Mouse (Mus musculus) stomach, embryonic 14.5 days (tissue): ENCODE measurements at regions not wholly inside any gene's neighbourhood (a gene's known extent, or its start where the extent isn't known, plus 50 kb on each side); places are given as distances from the start of the nearest gene placed in this dataset.

Experiments
- ATAC-seq: fragments of 200-750 bp; cut with Nextera tagmentation; 2 replicates; pipeline ENCODE4 v1.8.0; 2017; ENCODE audit warnings: low read depth, moderate TSS enrichment; ENCODE audit not compliant: insufficient number of reproducible peaks, insufficient read depth, low FRiP score
- H3K27ac ChIP-seq: fragments of 300-500 bp; sonication (generic); 2 replicates; pipeline ENCODE4 v1.5.1; 2014; ENCODE audit warnings: mild to moderate bottlenecking, low read length, moderate library complexity, mixed read lengths
- H3K27me3 ChIP-seq: fragments of 300-500 bp; sonication (generic); 2 replicates; pipeline ENCODE4 v1.6.1; 2014; ENCODE audit warnings: low read length, control low read depth, mixed read lengths; ENCODE audit not compliant: control insufficient read depth, insufficient read depth
- H3K36me3 ChIP-seq: fragments of 300-500 bp; sonication (generic); 2 replicates; pipeline ENCODE4 v1.6.1; 2014; ENCODE audit warnings: mild to moderate bottlenecking, control low read depth, low read length, moderate library complexity, mixed read lengths; ENCODE audit not compliant: control insufficient read depth, insufficient read depth
- H3K4me1 ChIP-seq: fragments of 300-500 bp; sonication (generic); 2 replicates; pipeline ENCODE4 v1.6.1; 2014; ENCODE audit warnings: low read length, control low read depth, mixed read lengths; ENCODE audit not compliant: control insufficient read depth, insufficient read depth
- H3K4me2 ChIP-seq: fragments of 300-500 bp; sonication (generic); replicated peaks from 2 replicates; pipeline ENCODE4 v1.6.1; 2014; ENCODE audit warnings: low read depth, low read length, control low read depth
- H3K4me3 ChIP-seq: fragments of 300-500 bp; sonication (generic); 2 replicates; pipeline ENCODE4 v1.5.1; 2014; ENCODE audit warnings: low read depth, low read length, control low read depth
- H3K9ac ChIP-seq: fragments of 300-500 bp; sonication (generic); replicated peaks from 2 replicates; pipeline ENCODE4 v1.6.1; 2014; ENCODE audit warnings: low read depth, mild to moderate bottlenecking, control low read depth, low read length, moderate library complexity, mixed read lengths
- H3K9me3 ChIP-seq: fragments of 300-500 bp; sonication (generic); 2 replicates; pipeline ENCODE4 v1.6.1; 2016; ENCODE audit warnings: low read depth, low read length, control low read depth; ENCODE audit not compliant: control insufficient read depth
- WGBS: fragments of 180-500 bp; shearing (Covaris S2); extraction: QIAGEN DNeasy Blood & Tissue Kit; methylation state at CpG from one replicate; pipeline ENCODE4 v1.1.7; 2014; 5-methylcytosine and 5-hydroxymethylcytosine counted together

GRCm38 (mm10) chr13:59916166-59917044 lies 93.5 kb upstream of the Tut7 start:
- H3K27me3 ChIP-seq, result no peaks in the 10 kb centered on the region
- H3K27ac ChIP-seq, result no peak overlapping the region
- H3K9ac ChIP-seq, result no peak overlapping the region
- H3K36me3 ChIP-seq, result no peaks in the 10 kb centered on the region
- WGBS, result 54% methylated on average over 22 of the region's 22 CpGs
- ATAC-seq, result no peak
- H3K4me2 ChIP-seq, result no peak overlapping the region
- no peaks in the 10 kb centered on the region for H3K9me3 ChIP-seq
- H3K4me3 ChIP-seq, result no peak overlapping the region
- no peaks in the 10 kb centered on the region for H3K4me1 ChIP-seq

- Histone ChIP-seq H3K36me3 (no peaks in the 10 kb centered on the region), H3K4me1 (no peaks in the 10 kb centered on the region), H3K4me3 (no peak overlapping the region), H3K27me3 (no peaks in the 10 kb centered on the region), H3K9me3 (no peaks in the 10 kb centered on the region), H3K27ac (no peak overlapping the region), H3K4me2 (no peak overlapping the region), H3K9ac (no peak overlapping the region)
- 71% methylated on average over 7 of the region's 7 CpGs for WGBS
- no peak for ATAC-seq
These were observed 92.8 kb upstream of the Tut7 start for GRCm38 (mm10) chr13:59915734-59916133.

- no peak overlapping the region for H3K4me2 ChIP-seq
- H3K4me3 ChIP-seq, result no peak overlapping the region
- no peaks in the 10 kb centered on the region for H3K4me1 ChIP-seq
- H3K27ac ChIP-seq, result no peak overlapping the region
- H3K9me3 ChIP-seq, result 0 out of 2 replicates have a peak, but pooled peaks cover 3% of the 10 kb centered on the region
- WGBS, result 49% methylated on average over 8 of the region's 8 CpGs
- H3K27me3 ChIP-seq, result no peaks in the 10 kb centered on the region
- no peak for ATAC-seq
- H3K36me3 ChIP-seq, result no peaks in the 10 kb centered on the region
- no peak overlapping the region for H3K9ac ChIP-seq
These were observed 87.5 kb upstream of the Tut7 start for GRCm38 (mm10) chr13:59910179-59911071.

- ATAC-seq, result no peak
These were observed 86.5 kb upstream of the Tut7 start for GRCm38 (mm10) chr13:59909400-59909799.

DNA sequence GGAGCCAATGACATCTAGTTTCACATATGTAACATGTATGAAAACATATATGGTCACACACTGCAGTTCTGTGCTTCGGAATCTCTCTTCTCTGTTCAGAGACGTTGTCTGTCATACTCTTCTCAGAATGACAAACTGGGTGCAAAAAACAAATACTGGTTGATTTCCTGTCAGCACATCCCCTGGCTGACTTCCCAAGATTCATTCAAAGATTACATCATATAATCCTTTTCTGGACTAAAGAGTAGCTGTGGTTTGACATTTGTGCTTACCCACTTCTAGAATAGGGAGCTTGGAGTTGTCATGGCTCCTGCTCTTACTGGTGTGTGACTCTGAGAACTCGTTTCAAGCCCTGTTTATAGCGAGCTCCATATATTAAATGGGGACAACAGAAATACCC lies 85.8 kb upstream of the Tut7 start:
- H3K9ac ChIP-seq, result no peak overlapping the region
- H3K36me3 ChIP-seq, result no peaks in the 10 kb centered on the region
- H3K27me3 ChIP-seq, result no peaks in the 10 kb centered on the region
- H3K4me2 ChIP-seq, result no peak overlapping the region
- WGBS, result 84% methylated on average over 4 of the region's 4 CpGs
- no peaks in the 10 kb centered on the region for H3K4me1 ChIP-seq
- H3K9me3 ChIP-seq, result 0 out of 2 replicates have a peak, but pooled peaks cover 3% of the 10 kb centered on the region
- ATAC-seq, result no peak
- no peak overlapping the region for H3K4me3 ChIP-seq
- no peak overlapping the region for H3K27ac ChIP-seq

More at GRCm38 (mm10) chr13:59909400-59909799, 86.5 kb upstream of the Tut7 start:
- Histone ChIP-seq H3K9me3 (0 out of 2 replicates have a peak, but pooled peaks cover 3% of the 10 kb centered on the region), H3K9ac (no peak overlapping the region), H3K27me3 (no peaks in the 10 kb centered on the region), H3K36me3 (no peaks in the 10 kb centered on the region), H3K4me2 (no peak overlapping the region), H3K4me3 (no peak overlapping the region), H3K27ac (no peak overlapping the region), H3K4me1 (no peaks in the 10 kb centered on the region)
- WGBS, result 75% methylated on average over 4 of the region's 4 CpGs

DNA sequence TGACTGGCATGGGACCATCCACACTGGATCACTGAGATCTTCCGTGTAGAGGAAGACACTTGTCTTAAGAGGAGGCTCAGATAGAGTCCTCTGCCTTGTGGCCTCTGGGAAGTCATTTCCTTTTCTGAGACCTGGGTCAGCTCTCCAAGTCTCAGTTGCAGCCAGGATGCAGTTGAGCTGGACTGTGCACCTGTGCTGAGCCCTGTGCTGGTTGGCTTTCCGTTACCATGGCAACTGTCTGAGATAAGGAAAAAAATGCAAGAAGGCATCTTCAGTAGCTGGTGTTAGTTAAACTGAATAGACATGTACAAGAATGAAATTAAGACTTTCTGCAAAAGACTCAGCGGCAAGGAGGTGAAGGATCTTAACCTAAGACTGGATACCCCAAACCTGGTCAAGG lies 82.5 kb upstream of the Tut7 start:
- H3K36me3 ChIP-seq, result no peaks in the 10 kb centered on the region
- H3K27me3 ChIP-seq, result no peaks in the 10 kb centered on the region
- no peak for ATAC-seq
- H3K4me2 ChIP-seq, result no peak overlapping the region
- WGBS, result 77% methylated on average over 3 of the region's 3 CpGs
- H3K27ac ChIP-seq, result no peak overlapping the region
- no peak overlapping the region for H3K9ac ChIP-seq
- 0 out of 2 replicates have a peak, but pooled peaks cover 3% of the 10 kb centered on the region for H3K9me3 ChIP-seq
- H3K4me1 ChIP-seq, result no peaks in the 10 kb centered on the region
- H3K4me3 ChIP-seq, result no peak overlapping the region

DNA sequence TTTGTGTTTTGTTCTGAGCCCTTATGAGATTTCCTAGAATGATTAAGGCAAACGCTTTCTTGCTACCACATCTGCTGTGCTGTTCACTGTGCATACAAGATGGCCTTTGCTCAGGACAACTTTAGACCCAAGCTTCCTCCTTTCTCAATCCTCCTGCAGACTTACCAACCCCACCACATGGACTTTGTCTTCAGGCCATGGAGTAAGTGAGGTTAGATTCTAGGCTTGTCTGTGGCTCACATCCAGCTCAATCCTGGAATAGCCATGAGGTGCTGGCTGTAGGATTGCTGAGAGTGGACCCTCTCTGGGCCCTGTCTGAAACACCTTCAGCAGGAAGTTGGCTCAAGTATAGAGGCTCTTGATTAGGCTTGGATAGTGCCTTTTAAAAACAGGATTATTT lies 81.5 kb upstream of the Tut7 start:
- Histone ChIP-seq H3K27me3 (no peaks in the 10 kb centered on the region), H3K9me3 (0 out of 2 replicates have a peak, but pooled peaks cover 3% of the 10 kb centered on the region), H3K4me2 (no peak overlapping the region), H3K9ac (no peak overlapping the region), H3K4me3 (no peak overlapping the region), H3K36me3 (no peaks in the 10 kb centered on the region), H3K27ac (no peak overlapping the region), H3K4me1 (no peaks in the 10 kb centered on the region)
- whole genome bisulfite sequencing, result 76% methylated on average over 1 of the region's 1 CpGs
- ATAC-seq, result no peak

- no peak for ATAC-seq
- Histone ChIP-seq H3K4me2 (no peak overlapping the region), H3K4me3 (no peak overlapping the region), H3K27ac (no peak overlapping the region), H3K27me3 (no peaks in the 10 kb centered on the region), H3K36me3 (no peaks in the 10 kb centered on the region), H3K9ac (no peak overlapping the region), H3K9me3 (no peaks in the 10 kb centered on the region), H3K4me1 (no peaks in the 10 kb centered on the region)
- WGBS, result 60% methylated on average over 7 of the region's 7 CpGs
These were observed 76.6 kb upstream of the Tut7 start for GRCm38 (mm10) chr13:59899521-59899920.
